In the genomic region with DNA sequence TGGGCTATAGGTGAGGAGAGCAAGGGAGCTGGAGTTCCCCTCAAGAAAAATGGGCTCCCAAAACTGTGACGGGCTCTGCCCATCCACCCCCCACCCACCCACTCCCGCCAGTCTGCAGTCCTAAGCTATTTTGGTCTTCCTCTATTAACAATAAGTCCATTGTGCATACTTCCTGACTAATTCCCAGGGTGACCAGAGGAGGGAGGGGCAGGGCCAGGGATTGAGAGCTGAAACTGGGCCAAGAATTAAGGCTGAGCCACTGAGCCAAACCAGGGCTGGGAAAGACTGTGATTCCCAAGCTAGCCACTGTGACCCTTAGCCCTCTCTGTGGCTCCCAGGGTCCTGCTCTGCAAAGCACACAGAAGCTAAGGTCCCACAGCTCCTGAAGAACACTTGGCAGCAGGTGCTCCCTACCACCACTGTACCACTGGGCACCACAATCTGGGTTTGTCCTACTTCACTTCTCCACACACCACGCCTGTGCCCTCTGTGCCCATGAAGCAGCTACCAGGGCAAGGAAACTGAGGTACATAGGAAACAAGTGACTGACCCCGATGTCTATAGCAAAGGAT, we compare ENCODE assay signal across 11 mouse cellular contexts.
A peak's percentile ranks its signal among the peaks of the same experiment; 100 is the strongest.
DNase-seq lines count a peak whose midpoint lies in the region; ATAC-seq and TF ChIP-seq lines count a peak whose summit lies in the region.
"Had no signal": no experiment of that assay in that cellular context is flagged by ENCODE, and none has a peak within 500 bp of the region (broad histone marks: within the 10 kb centered on the region; RNA-seq: fewer than 3 reads in every experiment).

No protein-coding gene starts in this region.

- no peak overlapping the region for H3K9ac ChIP-seq in hindbrain, embryonic 12.5 days
- H3K9ac ChIP-seq in hindbrain, embryonic 11.5 days (ENCODE audit: low read depth, low read length): no peak overlapping the region
- no peak overlapping the region for H3K9ac ChIP-seq in forebrain, embryonic 16.5 days (replicated peaks; ENCODE audit: low read depth, low read length)
- H3K9ac ChIP-seq: embryonic facial prominence, embryonic 13.5 days had no signal

- peaks cover 10% of the 10 kb centered on the region for H3K4me1 ChIP-seq in hindbrain, embryonic 12.5 days
- H3K4me1 ChIP-seq in hindbrain, embryonic 11.5 days (replicated peaks; ENCODE audit: control insufficient read depth, insufficient read depth, low read length): no peaks in the 10 kb centered on the region
- peaks cover 5% of the 10 kb centered on the region; the same call in 1 of the 2 replicates for H3K4me1 ChIP-seq in kidney, adult 2 months (ENCODE audit: control insufficient read depth, insufficient read depth, low read length)
- H3K4me1 ChIP-seq in forebrain, embryonic 16.5 days (replicated peaks; ENCODE audit: control insufficient read depth, insufficient read depth, low read length): no peaks in the 10 kb centered on the region

- WGBS in hindbrain, embryonic 12.5 days: 80% methylated on average over 3 of the region's 4 CpGs
- WGBS in hindbrain, embryonic 11.5 days: 60% methylated on average over 4 of the region's 4 CpGs
- 68% methylated on average over 4 of the region's 4 CpGs for WGBS in kidney, adult 2 months
- WGBS in forebrain, embryonic 16.5 days: 51% methylated on average over 4 of the region's 4 CpGs

- no peak for TF ChIP-seq POLR2A in kidney, adult 2 months (IDR thresholded peaks at IDR 0.05; ENCODE audit: low read depth, low read length)

- H3K4me3 ChIP-seq in hindbrain, embryonic 12.5 days: no peak overlapping the region
- no peak overlapping the region for H3K4me3 ChIP-seq in hindbrain, embryonic 11.5 days (ENCODE audit: low read depth, low read length)
- H3K4me3 ChIP-seq in kidney, adult 2 months (ENCODE audit: insufficient read depth, low read depth, low read length): no peak overlapping the region
- no peak overlapping the region for H3K4me3 ChIP-seq in forebrain, embryonic 16.5 days (replicated peaks; ENCODE audit: low read length)
- H3K4me3 ChIP-seq: embryonic facial prominence, embryonic 13.5 days had no signal

- peaks cover 3% of the 10 kb centered on the region; the same call in 1 of the 2 replicates for H3K27me3 ChIP-seq in hindbrain, embryonic 12.5 days
- H3K27me3 ChIP-seq in hindbrain, embryonic 11.5 days (ENCODE audit: control insufficient read depth, insufficient read depth, low read length): no peaks in the 10 kb centered on the region
- no peaks in the 10 kb centered on the region for H3K27me3 ChIP-seq in kidney, adult 2 months (replicated peaks; ENCODE audit: control insufficient read depth, insufficient read depth, low read length)
- H3K27me3 ChIP-seq in forebrain, embryonic 16.5 days (replicated peaks; ENCODE audit: control insufficient read depth, insufficient read depth, low read length): no peaks in the 10 kb centered on the region
- H3K27me3 ChIP-seq: embryonic facial prominence, embryonic 13.5 days had no signal

- H3K4me2 ChIP-seq in hindbrain, embryonic 12.5 days (replicated peaks): no peak overlapping the region
- no peak overlapping the region for H3K4me2 ChIP-seq in hindbrain, embryonic 11.5 days (replicated peaks; ENCODE audit: low read depth, low read length)
- no peak overlapping the region for H3K4me2 ChIP-seq in forebrain, embryonic 16.5 days (ENCODE audit: low read length)
- H3K4me2 ChIP-seq: embryonic facial prominence, embryonic 13.5 days had no signal

- peak; percentile 28; the same call in 1 of the 2 replicates for TF ChIP-seq CTCF in kidney, adult 2 months (conservative IDR thresholded peaks at IDR 0.05; ENCODE audit: insufficient read depth, insufficient read length, low read depth, low read length)

- H3K27ac ChIP-seq in hindbrain, embryonic 12.5 days: 0 out of 2 replicates have a peak overlapping the region, but pooled peaks have one; percentile 12
- H3K27ac ChIP-seq in hindbrain, embryonic 11.5 days (ENCODE audit: low read depth, low read length): no peak overlapping the region
- peak overlapping the region; percentile 90 for H3K27ac ChIP-seq in kidney, adult 2 months (ENCODE audit: insufficient read depth, low read depth, low read length)
- H3K27ac ChIP-seq in forebrain, embryonic 16.5 days (ENCODE audit: low read length): no peak overlapping the region
- H3K27ac ChIP-seq: embryonic facial prominence, embryonic 13.5 days; macrophage had no signal

- DNase-seq in hindbrain, embryonic 11.5 days (ENCODE audit: low spot score): no peak
- DNase-seq in gastrocnemius, postnatal 25 days: peak; percentile 54
- DNase-seq in kidney, adult 2 months: peak; percentile 84
- DNase-seq in lung, postnatal 4 days: peak; percentile 73 to 74
- DNase-seq in left cerebral cortex, postnatal 36 days (ENCODE audit: low spot score in 2 of 2): no peak

- intact Hi-C loops in left cerebral cortex, postnatal 36 days (cut with DNase I): no loop called here

- H3K9me3 ChIP-seq in hindbrain, embryonic 12.5 days (replicated peaks): no peaks in the 10 kb centered on the region
- no peaks in the 10 kb centered on the region for H3K9me3 ChIP-seq in hindbrain, embryonic 11.5 days (ENCODE audit: control insufficient read depth, low read length)
- no peaks in the 10 kb centered on the region for H3K9me3 ChIP-seq in forebrain, embryonic 16.5 days (ENCODE audit: control insufficient read depth, low read length)
- H3K9me3 ChIP-seq: embryonic facial prominence, embryonic 13.5 days; G1E had no signal

- 0 out of 2 replicates have a peak, but pooled peaks have one; percentile 29 for ATAC-seq in hindbrain, embryonic 12.5 days (ENCODE audit: low FRiP score)
- no peak for ATAC-seq in hindbrain, embryonic 11.5 days (ENCODE audit: low FRiP score)
- no peak for ATAC-seq in megakaryocyte progenitor cell, adult 5-6 weeks (replicated peaks; ENCODE audit: poor library complexity)
- no peak for ATAC-seq in forebrain, embryonic 16.5 days

- H3K36me3 ChIP-seq in hindbrain, embryonic 12.5 days: no peaks in the 10 kb centered on the region
- no peaks in the 10 kb centered on the region for H3K36me3 ChIP-seq in hindbrain, embryonic 11.5 days (ENCODE audit: control insufficient read depth, insufficient read depth, low read length)
- H3K36me3 ChIP-seq in kidney, adult 2 months (ENCODE audit: control insufficient read depth, insufficient read depth, low read length): no peaks in the 10 kb centered on the region
- no peaks in the 10 kb centered on the region for H3K36me3 ChIP-seq in forebrain, embryonic 16.5 days (ENCODE audit: control insufficient read depth, insufficient read depth)
- H3K36me3 ChIP-seq: embryonic facial prominence, embryonic 13.5 days; G1E had no signal

Comparison
In these comparisons a context has a peak if more than half of its experiments do, and no peak if none do; other contexts are left out.
1. H3K27ac ChIP-seq: peak in hindbrain, embryonic 12.5 days (single experiment) and kidney, adult 2 months (single experiment); none in hindbrain, embryonic 11.5 days (single experiment) and forebrain, embryonic 16.5 days (single experiment).
2. DNase-seq: peak in gastrocnemius, postnatal 25 days (single experiment), kidney, adult 2 months (single experiment) and lung, postnatal 4 days (2 of 2); none in hindbrain, embryonic 11.5 days (single experiment) and left cerebral cortex, postnatal 36 days (0 of 2).